ENCODE assay signal across 19 mouse cellular contexts in genomic region chr19:28044950-28045349, GRCm38 (mm10).
"Had no signal": no experiment of that assay in that cellular context is flagged by ENCODE, and none has a peak within 500 bp of the region (broad histone marks: within the 10 kb centered on the region; RNA-seq: fewer than 3 reads in every experiment).

No protein-coding gene starts in this region.

- H3K27me3 ChIP-seq: lung, embryonic 15.5 days; midbrain, embryonic 12.5 days; neural tube, embryonic 13.5 days; neural tube, embryonic 15.5 days; stomach, embryonic 15.5 days had no signal

- H3K36me3 ChIP-seq: lung, embryonic 15.5 days; midbrain, embryonic 10.5 days; midbrain, embryonic 12.5 days; neural tube, embryonic 13.5 days; neural tube, embryonic 15.5 days; stomach, embryonic 15.5 days had no signal

- H3K4me2 ChIP-seq: lung, embryonic 15.5 days; midbrain, embryonic 12.5 days; neural tube, embryonic 13.5 days; neural tube, embryonic 15.5 days; stomach, embryonic 15.5 days had no signal

- H3K9ac ChIP-seq: lung, embryonic 15.5 days; midbrain, embryonic 12.5 days; neural tube, embryonic 13.5 days; neural tube, embryonic 15.5 days; stomach, embryonic 15.5 days had no signal

- DNase-seq: lung, adult 2 months; lung, postnatal 14 days; lung, postnatal 36 days; midbrain, embryonic 14.5 days; retina, postnatal 1 day; right cerebral cortex, adult 18-20 months; thymus, adult 2 months; thymus, postnatal 25 days; thymus, postnatal 4 days had no signal

- H3K4me3 ChIP-seq: lung, embryonic 15.5 days; midbrain, embryonic 10.5 days; midbrain, embryonic 12.5 days; myocyte; neural tube, embryonic 13.5 days; neural tube, embryonic 15.5 days; stomach, embryonic 15.5 days had no signal

- H3K9me3 ChIP-seq: lung, embryonic 15.5 days; midbrain, embryonic 10.5 days; midbrain, embryonic 12.5 days; neural tube, embryonic 13.5 days; neural tube, embryonic 15.5 days; stomach, embryonic 15.5 days had no signal

- H3K27ac ChIP-seq: lung, embryonic 15.5 days; midbrain, embryonic 10.5 days; midbrain, embryonic 12.5 days; neural tube, embryonic 13.5 days; neural tube, embryonic 15.5 days; stomach, embryonic 15.5 days; stomach, postnatal 0 days had no signal

- H3K4me1 ChIP-seq: lung, embryonic 15.5 days; midbrain, embryonic 10.5 days; midbrain, embryonic 12.5 days; neural tube, embryonic 13.5 days; neural tube, embryonic 15.5 days; stomach, embryonic 15.5 days had no signal

- ATAC-seq: lung, postnatal 0 days; midbrain, embryonic 16.5 days had no signal
